Mouse (Mus musculus) myocyte (in vitro differentiated cells): ENCODE data around the gene Ppme1.

Source experiments
- CEBPB ChIP-seq: IDR thresholded peaks from 2 replicates; pipeline ENCODE4 v1.6.1; 2011; ENCODE audit warnings: mild to moderate bottlenecking, moderate library complexity; ENCODE audit not compliant: poor library complexity, insufficient read depth, severe bottlenecking
- MAX ChIP-seq: IDR thresholded peaks from one replicate; pipeline ENCODE4 v1.6.1; 2011; ENCODE audit warnings: low read depth, mild to moderate bottlenecking, control low read depth
- MYOD1 ChIP-seq, 3 experiments: IDR thresholded peaks; one replicate each; pipeline ENCODE4 v1.6.1; 2011; ENCODE audit warnings: control low read depth in 2 of 3, low read depth in 2 of 3, mild to moderate bottlenecking in 2 of 3, moderate library complexity in 1 of 3; ENCODE audit not compliant: insufficient read length in 2 of 3, control insufficient read depth in 1 of 3
- MYOG ChIP-seq, 3 experiments: IDR thresholded peaks; one replicate each; pipeline ENCODE4 v1.6.1; 2011; ENCODE audit warnings: control low read depth in 2 of 3, low read depth in 2 of 3, mild to moderate bottlenecking in 2 of 3; ENCODE audit not compliant: insufficient read length in 2 of 3, control insufficient read depth in 1 of 3, insufficient read depth in 1 of 3
- POLR2A ChIP-seq: IDR thresholded peaks from one replicate; pipeline ENCODE4 v1.6.1; 2011; ENCODE audit warnings: low read depth, mild to moderate bottlenecking, control low read depth, moderate library complexity; ENCODE audit not compliant: insufficient read length
- POLR2AphosphoS2 ChIP-seq: IDR thresholded peaks from one replicate; pipeline ENCODE4 v1.6.1; 2011; ENCODE audit warnings: low read depth, control low read depth; ENCODE audit not compliant: insufficient read length
- SRF ChIP-seq: IDR thresholded peaks from one replicate; pipeline ENCODE4 v1.6.1; 2011; ENCODE audit warnings: low read depth; ENCODE audit not compliant: control insufficient read depth, insufficient read length
- TCF12 ChIP-seq: IDR thresholded peaks from one replicate; pipeline ENCODE4 v1.6.1; 2011; ENCODE audit warnings: mild to moderate bottlenecking, control low read depth; ENCODE audit not compliant: poor library complexity, insufficient read depth, severe bottlenecking
- USF1 ChIP-seq: IDR thresholded peaks from one replicate; pipeline ENCODE4 v1.6.1; 2011; ENCODE audit warnings: low read depth, mild to moderate bottlenecking, control low read depth, moderate library complexity

DNA sequence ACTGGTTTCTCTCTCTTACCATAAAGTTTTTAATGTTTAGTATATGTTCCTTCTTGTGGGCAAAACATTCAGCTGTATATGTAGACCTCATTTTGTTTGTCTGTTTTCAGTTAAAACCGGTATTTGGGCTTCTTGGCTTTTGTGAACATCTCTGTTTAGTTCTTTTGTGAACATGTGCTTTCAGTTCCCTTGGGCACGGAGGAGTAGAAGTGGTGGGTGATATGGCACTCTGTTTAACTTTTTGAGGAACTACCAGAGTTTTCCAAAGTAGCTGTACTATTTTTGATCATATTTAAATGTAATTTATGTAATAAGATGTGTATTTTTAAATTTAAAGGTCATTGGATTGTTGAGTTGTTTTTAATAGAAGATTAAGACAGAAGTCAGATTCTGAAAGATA lies 11.1 kb upstream of the Ppme1 start:
- TF ChIP-seq CEBPB (no peak), MYOD1 (IDR thresholded peaks at IDR 0.05; ENCODE audit: control insufficient read depth in 1 of 3, insufficient read length in 2 of 3, low read depth in 2 of 3) (no peak), SRF (no peak), POLR2A (no peak), MYOG (IDR thresholded peaks at IDR 0.05; ENCODE audit: control insufficient read depth in 1 of 3, insufficient read depth in 1 of 3, insufficient read length in 2 of 3, low read depth in 2 of 3) (no peak), USF1 (no peak), MAX (no peak), TCF12 (no peak), POLR2AphosphoS2 (no peak)
